Mouse (Mus musculus): Measurements from ENCODE around the gene Pigh. TPM values are rescaled to one million over a fixed set of nuclear protein-coding genes. Genes with fewer than 3 reads are reported as not detected.

The Pigh gene
- polyA plus RNA-seq, 1 experiment from 2014 or later = 23.3 TPM

DNA sequence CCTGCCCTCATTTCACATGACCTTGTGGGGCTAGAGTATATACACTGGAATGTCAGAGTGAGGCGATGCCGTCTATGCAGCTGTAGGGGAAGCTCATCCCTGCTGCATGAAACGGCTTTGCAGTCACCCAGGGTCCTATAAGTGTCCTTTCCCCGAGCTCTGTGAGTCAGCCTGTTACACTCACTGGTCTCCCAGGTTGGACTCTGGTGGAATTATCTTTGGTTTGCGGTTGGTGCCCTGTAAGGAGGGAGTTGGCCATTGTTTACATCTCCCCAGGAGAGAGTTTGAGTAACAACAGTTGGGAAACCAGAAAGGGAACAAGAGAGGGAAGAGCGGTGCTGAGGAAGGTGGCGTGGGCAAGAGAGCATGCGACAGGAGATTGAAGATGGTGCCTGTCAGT lies 49.7 kb downstream of the Pigh start:
- H3K27ac ChIP-seq = no peak overlapping the region
- no peak overlapping the region for H3K4me3 ChIP-seq (replicated peaks; ENCODE audit: low read depth, low read length)
- no peaks in the 10 kb centered on the region for H3K9me3 ChIP-seq (replicated peaks; ENCODE audit: low read length)
- no peaks in the 10 kb centered on the region for H3K4me1 ChIP-seq (replicated peaks; ENCODE audit: insufficient read depth, low read length)
- no peaks in the 10 kb centered on the region for H3K27me3 ChIP-seq (ENCODE audit: insufficient read depth, low read length)
- H3K36me3 ChIP-seq (ENCODE audit: insufficient read depth, low read length) = no peaks in the 10 kb centered on the region; the same call in 1 of the 2 replicates
- no peak for DNase-seq (ENCODE audit: low spot score)
- ATAC-seq (replicated peaks; ENCODE audit: low FRiP score, low read depth) = no peak
- TF ChIP-seq CTCF (IDR thresholded peaks at IDR 0.05; ENCODE audit: low read depth) = no peak
- no peak overlapping the region for H3K4me2 ChIP-seq (ENCODE audit: low read length)
- H3K9ac ChIP-seq (ENCODE audit: low read depth, low read length) = no peak overlapping the region
- 72% methylated on average over 8 of the region's 8 CpGs for WGBS

DNA sequence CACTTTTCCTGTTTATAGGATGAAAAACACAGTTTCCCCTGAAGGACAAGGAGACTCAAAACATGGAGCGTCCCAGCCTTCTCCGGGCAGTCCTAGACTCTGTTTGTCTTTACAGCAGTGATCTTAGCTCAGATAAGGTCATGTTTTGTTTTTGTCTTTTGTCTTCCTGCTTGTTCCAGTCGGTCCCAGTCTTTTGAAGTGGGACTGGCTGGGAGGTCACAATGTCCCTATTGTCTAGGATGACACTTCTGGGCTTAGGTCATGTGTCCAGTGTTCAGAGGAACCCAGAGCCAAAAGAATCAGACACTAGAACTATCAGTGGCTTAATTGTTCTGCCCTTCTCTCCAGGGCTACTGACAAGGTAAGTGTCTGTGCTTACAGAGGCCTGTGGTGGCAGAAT lies 54.1 kb downstream of the Pigh start:
- Histone ChIP-seq H3K27me3 (ENCODE audit: insufficient read depth, low read length) (no peaks in the 10 kb centered on the region), H3K36me3 (ENCODE audit: insufficient read depth, low read length) (no peaks in the 10 kb centered on the region), H3K4me1 (replicated peaks; ENCODE audit: insufficient read depth, low read length) (no peaks in the 10 kb centered on the region), H3K9me3 (replicated peaks; ENCODE audit: low read length) (no peaks in the 10 kb centered on the region), H3K4me3 (replicated peaks; ENCODE audit: low read depth, low read length) (no peak overlapping the region), H3K27ac (no peak overlapping the region), H3K4me2 (ENCODE audit: low read length) (no peak overlapping the region), H3K9ac (ENCODE audit: low read depth, low read length) (no peak overlapping the region)
- no peak for ATAC-seq (replicated peaks; ENCODE audit: low FRiP score, low read depth)
- DNase-seq (ENCODE audit: low spot score) = no peak
- TF ChIP-seq CTCF (IDR thresholded peaks at IDR 0.05; ENCODE audit: low read depth) = no peak
- 25% methylated on average over 3 of the region's 3 CpGs for WGBS

DNA sequence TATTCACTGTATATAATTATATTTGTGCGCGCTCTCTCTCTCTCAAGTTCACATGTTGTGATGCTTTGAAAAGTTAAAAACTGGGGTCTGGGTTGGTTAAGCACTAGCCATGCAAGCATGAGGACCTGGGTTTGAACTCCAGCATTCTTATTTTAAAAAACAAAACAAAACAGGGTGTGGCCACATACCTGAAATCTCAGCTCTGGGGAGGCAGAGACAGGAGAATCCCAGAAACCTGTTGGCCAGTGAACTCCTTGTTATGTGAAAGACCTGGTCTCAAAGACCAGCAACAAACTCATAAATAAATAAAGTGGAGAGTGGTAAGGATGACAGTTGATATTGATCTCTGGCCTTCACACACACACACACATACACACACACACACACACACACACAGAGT lies 55.1 kb downstream of the Pigh start:
- Histone ChIP-seq H3K4me1 (replicated peaks; ENCODE audit: insufficient read depth, low read length) (no peaks in the 10 kb centered on the region), H3K4me2 (ENCODE audit: low read length) (no peak overlapping the region), H3K27me3 (ENCODE audit: insufficient read depth, low read length) (no peaks in the 10 kb centered on the region), H3K4me3 (replicated peaks; ENCODE audit: low read depth, low read length) (no peak overlapping the region), H3K9ac (ENCODE audit: low read depth, low read length) (no peak overlapping the region), H3K9me3 (replicated peaks; ENCODE audit: low read length) (no peaks in the 10 kb centered on the region), H3K36me3 (ENCODE audit: insufficient read depth, low read length) (no peaks in the 10 kb centered on the region), H3K27ac (no peak overlapping the region)
- ATAC-seq (replicated peaks; ENCODE audit: low FRiP score, low read depth) (no peak), DNase-seq (ENCODE audit: low spot score) (no peak)
- 100% methylated on average over 2 of the region's 2 CpGs for WGBS
- TF ChIP-seq CTCF (IDR thresholded peaks at IDR 0.05; ENCODE audit: low read depth) = no peak

Other genes with a start within 250 kb of the Pigh start
- gene Atp6v1d, start 228.0 kb downstream of the Pigh start, polyA plus RNA-seq (2015; fragmentation: Nextera tagmentation; extraction: Ambion mirVana) = 111 and 121 TPM in 2 replicates
- 151 TPM in 2 replicates for gene Eif2s1, start 227.8 kb downstream of the Pigh start, polyA plus RNA-seq (2015; fragmentation: Nextera tagmentation; extraction: Ambion mirVana)
- 5.3 TPM in 2 replicates for gene Plek2, start 182.7 kb downstream of the Pigh start, polyA plus RNA-seq (2015; fragmentation: Nextera tagmentation; extraction: Ambion mirVana)
- gene Tmem229b, start 82.0 kb downstream of the Pigh start, polyA plus RNA-seq (2015; fragmentation: Nextera tagmentation; extraction: Ambion mirVana) = 3.3 TPM in 2 replicates
- 5.8 and 6.0 TPM in 2 replicates for gene Plekhh1, start 60.5 kb downstream of the Pigh start, polyA plus RNA-seq (2015; fragmentation: Nextera tagmentation; extraction: Ambion mirVana)
- 51.1 and 66.6 TPM in 2 replicates for gene Arg2, start 41.1 kb upstream of the Pigh start, polyA plus RNA-seq (2015; fragmentation: Nextera tagmentation; extraction: Ambion mirVana)
- gene Vti1b, start 83.0 kb upstream of the Pigh start, polyA plus RNA-seq (2015; fragmentation: Nextera tagmentation; extraction: Ambion mirVana) = 105 and 108 TPM in 2 replicates
- 21.4 and 22.7 TPM in 2 replicates for gene Rdh11, start 102.6 kb upstream of the Pigh start, polyA plus RNA-seq (2015; fragmentation: Nextera tagmentation; extraction: Ambion mirVana)
- gene Rdh12, start 119.3 kb upstream of the Pigh start, polyA plus RNA-seq (2015; fragmentation: Nextera tagmentation; extraction: Ambion mirVana) = 7.4 and 7.7 TPM in 2 replicates
- gene Zfyve26, start 206.7 kb upstream of the Pigh start, polyA plus RNA-seq (2015; fragmentation: Nextera tagmentation; extraction: Ambion mirVana) = 7.6 and 8.9 TPM in 2 replicates
- gene Rad51b, start 207.6 kb upstream of the Pigh start, polyA plus RNA-seq (2015; fragmentation: Nextera tagmentation; extraction: Ambion mirVana) = 3.9 TPM in 2 replicates